Mouse (Mus musculus) stomach, postnatal 0 days (tissue): ENCODE results near the gene Grm1.

Experiments used
- CTCF ChIP-seq: IDR thresholded peaks from 2 replicates; pipeline ENCODE4 v1.5.1; 2016; ENCODE audit warnings: antibody characterized with exemption, low read depth, mild to moderate bottlenecking, moderate library complexity
- EP300 ChIP-seq: optimal IDR thresholded peaks from 2 replicates; pipeline ENCODE3; 2016; ENCODE audit warnings: antibody characterized with exemption

- no peak for TF ChIP-seq CTCF
- TF ChIP-seq EP300: no peak
Observed at GRCm38 (mm10) chr10:10795321-10795720, 286.8 kb downstream of the Grm1 start.
